Mouse (Mus musculus) C2C12 (cell line): ENCODE data around the gene Abtb1. TPM values are rescaled to one million over a fixed set of nuclear protein-coding genes. Genes with fewer than 3 reads are reported as not detected.

Experiments
- H3K27me3 ChIP-seq: one replicate; pipeline ENCODE4 v1.6.1; 2011; ENCODE audit not compliant: control insufficient read depth, insufficient read depth, insufficient read length
- H3K36me3 ChIP-seq: one replicate; pipeline ENCODE4 v1.6.1; 2011; ENCODE audit not compliant: control insufficient read depth, insufficient read depth
- H3K4me3 ChIP-seq: one replicate; pipeline ENCODE4 v1.5.1; 2011; ENCODE audit warnings: mild to moderate bottlenecking, control low read depth; ENCODE audit not compliant: poor library complexity, insufficient read depth, severe bottlenecking
- H3K79me2 ChIP-seq: one replicate; pipeline ENCODE4 v1.6.1; 2011; ENCODE audit not compliant: control insufficient read depth, insufficient read depth
- H3K79me3 ChIP-seq: one replicate; pipeline ENCODE4 v1.6.1; 2011; ENCODE audit warnings: low read depth, control low read depth
- H3ac ChIP-seq: one replicate; pipeline ENCODE3; 2011; ENCODE audit warnings: low read depth; ENCODE audit not compliant: control insufficient read depth, insufficient read length
- CEBPB ChIP-seq: IDR thresholded peaks from one replicate; pipeline ENCODE4 v1.6.1; 2011; ENCODE audit warnings: low read depth, mild to moderate bottlenecking, control low read depth, moderate library complexity
- CTCF ChIP-seq: IDR thresholded peaks from one replicate; pipeline ENCODE4 v1.5.1; 2011; ENCODE audit not compliant: control insufficient read depth, insufficient read depth, insufficient read length
- FOSL1 ChIP-seq: IDR thresholded peaks from one replicate; pipeline ENCODE4 v1.8.0; 2011; ENCODE audit warnings: mild to moderate bottlenecking, low read length; ENCODE audit not compliant: poor library complexity, insufficient read depth, severe bottlenecking
- MAX ChIP-seq: IDR thresholded peaks from one replicate; pipeline ENCODE4 v1.6.1; 2011; ENCODE audit warnings: mild to moderate bottlenecking, control low read depth
- MYOD1 ChIP-seq: IDR thresholded peaks from one replicate; pipeline ENCODE4 v1.6.1; 2011; ENCODE audit warnings: low read depth; ENCODE audit not compliant: control insufficient read depth, insufficient read length
- MYOG ChIP-seq: IDR thresholded peaks from one replicate; pipeline ENCODE4 v1.6.1; 2011; ENCODE audit not compliant: control insufficient read depth, insufficient read length; ENCODE audit errors: extremely low read depth
- USF1 ChIP-seq: IDR thresholded peaks from one replicate; pipeline ENCODE4 v1.6.1; 2011; ENCODE audit warnings: low read depth, mild to moderate bottlenecking, control low read depth, moderate library complexity
- polyA plus RNA-seq: library from polyadenylated mRNA; unstranded; fragments of >200 nt; fragmentation: generic; extraction: Trizol; gene quantifications from one replicate; pipeline ENCODE4 v1.2.1, GENCODE M21; 2012; ENCODE audit warnings: missing spikeins

The Abtb1 gene
- polyA plus RNA-seq, 1 experiment, result 6.7 TPM

DNA sequence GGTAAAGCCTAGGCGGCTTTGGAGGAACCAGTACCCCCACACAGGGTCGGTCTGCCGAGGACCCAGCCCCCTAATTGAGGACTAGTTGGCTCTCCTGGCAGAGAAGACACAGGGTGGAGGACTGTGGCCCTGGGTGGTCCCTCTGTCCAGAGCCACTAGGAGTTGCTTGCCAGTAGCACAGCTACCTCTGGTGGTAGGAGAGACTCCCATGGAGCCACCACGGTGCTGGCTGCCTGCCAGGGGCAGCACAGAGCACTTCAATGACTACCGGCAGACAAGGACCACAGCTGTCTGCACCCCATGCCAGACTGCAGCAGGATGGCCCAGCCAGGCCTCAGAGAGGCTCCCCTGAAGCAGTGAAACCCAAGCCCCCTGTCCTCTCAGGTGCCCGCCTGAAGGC, 15.2 kb downstream of the Abtb1 start:
- H3K27me3 ChIP-seq, result peaks cover 12% of the 10 kb centered on the region
- no peaks in the 10 kb centered on the region for H3K79me2 ChIP-seq
- H3K4me3 ChIP-seq, result no peak overlapping the region
- H3K79me3 ChIP-seq, result no peaks in the 10 kb centered on the region
- TF ChIP-seq FOSL1, result no peak
- TF ChIP-seq CTCF, result peak; percentile 41
- H3ac ChIP-seq, result no peak overlapping the region
- H3K36me3 ChIP-seq, result no peaks in the 10 kb centered on the region

DNA sequence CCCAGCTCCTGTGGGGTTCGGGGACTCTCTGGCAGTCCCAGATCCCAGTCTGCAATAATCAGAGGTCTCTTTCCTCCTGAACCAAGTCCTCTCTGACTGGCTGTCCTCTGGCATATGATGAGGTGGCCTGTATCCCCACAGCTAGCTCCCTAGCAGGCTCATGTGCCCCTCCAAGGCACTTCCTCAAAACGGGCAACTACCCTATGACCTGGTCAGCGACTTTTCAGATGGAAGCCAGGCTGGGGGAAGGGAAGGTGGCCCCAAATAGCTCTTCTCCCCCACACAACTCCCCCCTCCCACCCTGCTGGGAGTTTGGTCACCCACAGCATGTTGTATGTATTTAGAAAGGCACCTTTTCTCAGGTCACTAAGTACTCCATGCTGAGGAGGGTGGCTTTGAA, 15.7 kb downstream of the Abtb1 start:
- Histone ChIP-seq H3K27me3 (peaks cover 12% of the 10 kb centered on the region), H3ac (no peak overlapping the region), H3K36me3 (no peaks in the 10 kb centered on the region), H3K4me3 (no peak overlapping the region), H3K79me2 (no peaks in the 10 kb centered on the region), H3K79me3 (no peaks in the 10 kb centered on the region)
- no peak for TF ChIP-seq FOSL1
- no peak for TF ChIP-seq MYOD1
- TF ChIP-seq USF1, result no peak
- TF ChIP-seq CTCF, result no peak
- no peak for TF ChIP-seq MYOG
- no peak for TF ChIP-seq CEBPB
- TF ChIP-seq MAX, result no peak

DNA sequence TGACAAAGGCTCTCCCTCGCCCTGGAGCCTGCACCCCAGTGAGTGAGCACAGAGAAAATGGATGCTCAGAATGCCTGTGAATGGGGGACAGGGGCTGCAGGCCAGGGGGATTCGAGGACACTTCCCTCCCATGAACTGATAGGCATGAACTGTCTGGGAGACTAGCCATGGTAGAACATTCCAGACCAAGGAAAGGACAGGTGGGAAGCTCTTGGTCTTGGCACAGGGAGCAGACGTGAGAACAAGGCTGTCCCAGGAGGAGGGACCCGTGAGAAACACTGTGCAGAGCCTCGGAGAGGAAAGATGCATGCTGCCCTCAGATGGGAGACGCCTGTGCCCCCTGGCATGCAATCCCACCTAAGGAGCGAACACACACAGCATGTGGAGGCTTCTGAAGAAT, 17.6 kb downstream of the Abtb1 start:
- no peaks in the 10 kb centered on the region for H3K79me3 ChIP-seq
- no peak overlapping the region for H3K4me3 ChIP-seq
- no peak overlapping the region for H3ac ChIP-seq
- H3K79me2 ChIP-seq, result no peaks in the 10 kb centered on the region
- no peaks in the 10 kb centered on the region for H3K36me3 ChIP-seq
- TF ChIP-seq MYOD1 (no peak), USF1 (no peak), MYOG (no peak), MAX (no peak), CTCF (no peak), FOSL1 (no peak), CEBPB (no peak)
- peaks cover 12% of the 10 kb centered on the region for H3K27me3 ChIP-seq

DNA sequence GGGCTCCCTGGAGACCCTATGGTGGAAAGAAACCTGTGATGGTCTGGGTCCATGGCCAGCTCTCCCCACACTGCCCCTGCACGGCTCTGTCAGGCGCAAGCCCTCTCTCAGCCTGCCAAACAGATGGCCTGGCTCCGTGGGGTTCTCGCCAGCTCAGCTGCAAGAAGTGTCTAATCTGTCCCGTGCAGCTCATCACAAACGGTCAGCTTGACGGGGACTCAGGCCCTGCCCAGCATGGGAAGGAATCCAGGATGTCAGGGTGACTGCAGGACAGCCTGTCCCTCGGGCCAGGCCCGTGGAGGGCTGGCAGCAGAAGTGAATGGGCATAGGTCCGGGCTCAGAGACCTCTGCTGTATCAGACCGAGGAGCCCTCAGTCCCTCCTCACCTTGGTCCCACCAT, 19.9 kb downstream of the Abtb1 start:
- Histone ChIP-seq H3ac (no peak overlapping the region), H3K4me3 (no peak overlapping the region), H3K79me3 (no peaks in the 10 kb centered on the region), H3K27me3 (peaks cover 12% of the 10 kb centered on the region), H3K36me3 (no peaks in the 10 kb centered on the region), H3K79me2 (no peaks in the 10 kb centered on the region)
- TF ChIP-seq MYOD1 (no peak), CTCF (no peak), FOSL1 (no peak), CEBPB (no peak), MAX (no peak), USF1 (no peak), MYOG (no peak)

DNA sequence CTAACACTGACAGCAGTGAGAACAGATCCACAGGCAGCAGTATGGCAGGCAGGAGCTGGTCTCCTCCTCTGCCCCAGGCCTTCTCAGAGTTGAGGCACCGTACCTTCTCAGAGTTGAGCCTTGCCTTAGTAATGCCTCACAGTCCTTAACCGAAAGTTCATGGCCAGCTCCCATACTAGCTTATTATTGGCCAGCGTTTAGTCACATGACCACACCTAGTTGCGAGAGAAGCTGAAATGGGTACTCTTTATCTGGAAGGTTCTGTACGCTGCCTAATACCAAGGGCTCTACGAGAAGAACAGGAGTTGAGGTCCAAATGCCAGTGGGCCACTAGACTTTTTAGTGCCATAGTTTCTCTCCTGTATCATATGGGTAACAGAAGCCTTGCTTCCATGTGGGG, 20.5 kb downstream of the Abtb1 start:
- TF ChIP-seq USF1 (peak; percentile 3), CEBPB (no peak), MYOG (no peak)

DNA sequence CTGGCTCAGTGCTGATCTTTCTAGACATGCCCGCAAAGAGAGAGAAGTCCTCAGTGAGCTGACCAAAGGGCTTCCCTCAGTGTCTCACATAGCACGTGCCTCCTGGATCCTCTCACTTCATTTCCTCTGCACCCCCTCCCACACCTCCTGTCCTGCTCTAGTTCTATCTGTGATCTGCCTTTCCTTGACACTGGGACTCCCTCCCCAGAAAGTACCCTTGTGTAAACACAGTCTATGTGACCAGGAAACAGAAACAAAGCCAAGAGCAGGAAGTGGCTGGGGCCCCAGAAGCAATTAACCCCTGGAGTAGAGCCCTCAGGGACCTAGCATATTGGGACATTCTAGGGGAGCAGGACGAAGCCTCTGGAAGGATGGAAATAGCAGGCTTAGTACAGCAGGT, 20.9 kb downstream of the Abtb1 start:
- TF ChIP-seq CEBPB, result no peak
- no peak for TF ChIP-seq FOSL1
- TF ChIP-seq MYOD1, result no peak
- no peak for TF ChIP-seq CTCF
- no peak for TF ChIP-seq MAX
- TF ChIP-seq MYOG, result no peak
- no peak for TF ChIP-seq USF1
- Histone ChIP-seq H3K27me3 (peaks cover 12% of the 10 kb centered on the region), H3K4me3 (no peak overlapping the region), H3K79me2 (no peaks in the 10 kb centered on the region), H3K36me3 (no peaks in the 10 kb centered on the region), H3K79me3 (no peaks in the 10 kb centered on the region), H3ac (no peak overlapping the region)

More for the DNA sequence above, 20.5 kb downstream of the Abtb1 start:
- no peak overlapping the region for H3K4me3 ChIP-seq
- H3K36me3 ChIP-seq, result no peaks in the 10 kb centered on the region
- H3K79me2 ChIP-seq, result no peaks in the 10 kb centered on the region
- H3K79me3 ChIP-seq, result no peaks in the 10 kb centered on the region
- H3ac ChIP-seq, result no peak overlapping the region
- H3K27me3 ChIP-seq, result peaks cover 12% of the 10 kb centered on the region
